8 mouse cellular contexts compared by ENCODE assay signal in genomic region chr8:94917352-94917751, GRCm38 (mm10). TPM values are rescaled to one million over a fixed set of nuclear protein-coding genes. Genes with fewer than 3 reads are reported as not detected.
A peak's percentile ranks its signal among the peaks of the same experiment; 100 is the strongest.
DNase-seq lines count a peak whose midpoint lies in the region; ATAC-seq and TF ChIP-seq lines count a peak whose summit lies in the region.

No protein-coding gene starts in this region.

- peaks cover 5% of the 10 kb centered on the region; the same call in 1 of the 2 replicates for H3K4me1 ChIP-seq in intestine, postnatal 0 days (replicated peaks; ENCODE audit: control insufficient read depth, insufficient read depth, low read length)
- H3K4me1 ChIP-seq in limb, embryonic 12.5 days (replicated peaks) = peaks cover 43% of the 10 kb centered on the region
- H3K4me1 ChIP-seq in midbrain, embryonic 15.5 days = peaks cover 32% of the 10 kb centered on the region
- peaks cover 4% of the 10 kb centered on the region for H3K4me1 ChIP-seq in spleen, adult 2 months (ENCODE audit: control insufficient read depth, insufficient read depth, insufficient read length)

- H3K27me3 ChIP-seq in intestine, postnatal 0 days (replicated peaks; ENCODE audit: control insufficient read depth, insufficient read depth, low read length) = peaks cover 4% of the 10 kb centered on the region; the same call in 1 of the 2 replicates
- peaks cover 13% of the 10 kb centered on the region for H3K27me3 ChIP-seq in limb, embryonic 12.5 days
- peaks cover 58% of the 10 kb centered on the region for H3K27me3 ChIP-seq in midbrain, embryonic 15.5 days (replicated peaks)
- H3K27me3 ChIP-seq in spleen, adult 2 months (ENCODE audit: control insufficient read depth, insufficient read depth, low read length) = peaks cover 5% of the 10 kb centered on the region

- peak overlapping the region; percentile 76 for H3K4me3 ChIP-seq in intestine, postnatal 0 days (ENCODE audit: low read depth, low read length)
- peak overlapping the region; percentile 82 for H3K4me3 ChIP-seq in limb, embryonic 12.5 days (replicated peaks)
- peak overlapping the region; percentile 51 for H3K4me3 ChIP-seq in midbrain, embryonic 15.5 days
- peak overlapping the region; percentile 68 for H3K4me3 ChIP-seq in spleen, adult 2 months (ENCODE audit: extremely low read depth, insufficient read depth, insufficient read length)

- H3K9me3 ChIP-seq in intestine, postnatal 0 days (ENCODE audit: control insufficient read depth) = no peaks in the 10 kb centered on the region
- no peaks in the 10 kb centered on the region for H3K9me3 ChIP-seq in limb, embryonic 12.5 days
- H3K9me3 ChIP-seq in midbrain, embryonic 15.5 days = no peaks in the 10 kb centered on the region

- no peak for TF ChIP-seq POLR2A in spleen, adult 2 months (IDR thresholded peaks at IDR 0.05; ENCODE audit: low read depth, low read length)

- under 1% methylated on average over 26 of the region's 27 CpGs for WGBS in intestine, postnatal 0 days
- under 1% methylated on average over 25 of the region's 27 CpGs for WGBS in limb, embryonic 12.5 days
- WGBS in midbrain, embryonic 15.5 days = under 1% methylated on average over 24 of the region's 27 CpGs
- WGBS in spleen, adult 2 months = 1% methylated on average over 26 of the region's 27 CpGs

- peak overlapping the region; percentile 71 for H3K27ac ChIP-seq in intestine, postnatal 0 days (ENCODE audit: low read depth, low read length)
- H3K27ac ChIP-seq in limb, embryonic 12.5 days = peak overlapping the region; percentile 90
- H3K27ac ChIP-seq in midbrain, embryonic 15.5 days = peak overlapping the region; percentile 34; the same call in 1 of the 2 replicates
- H3K27ac ChIP-seq in spleen, adult 2 months (ENCODE audit: insufficient read depth, low read length) = peak overlapping the region; percentile 66

- peak overlapping the region; percentile 63 for H3K9ac ChIP-seq in intestine, postnatal 0 days (ENCODE audit: low read depth, low read length)
- peak overlapping the region; percentile 89 for H3K9ac ChIP-seq in limb, embryonic 12.5 days (replicated peaks)
- H3K9ac ChIP-seq in midbrain, embryonic 15.5 days = peak overlapping the region; percentile 16

- peak overlapping the region; percentile 88 for H3K4me2 ChIP-seq in intestine, postnatal 0 days (replicated peaks; ENCODE audit: low read depth)
- peak overlapping the region; percentile 78 for H3K4me2 ChIP-seq in limb, embryonic 12.5 days
- H3K4me2 ChIP-seq in midbrain, embryonic 15.5 days = peak overlapping the region; percentile 90

- peak; percentile 85 for DNase-seq in layer of hippocampus, adult 11-12 months (ENCODE audit: low spot score)
- DNase-seq in layer of hippocampus, adult 9-10 months (ENCODE audit: low spot score) = no peak
- DNase-seq in embryo, embryonic 11 days = peak; percentile 99
- peak; percentile 58 to 83 for DNase-seq in spleen, adult 2 months (ENCODE audit: low read depth in 1 of 2, low spot score in 2 of 2)

- peak; percentile 82 for TF ChIP-seq CTCF in intestine, postnatal 0 days (IDR thresholded peaks at IDR 0.05; ENCODE audit: low read depth)
- TF ChIP-seq CTCF in spleen, adult 2 months (IDR thresholded peaks at IDR 0.05; ENCODE audit: extremely low read depth, insufficient read depth, insufficient read length, insufficient replicate concordance) = peak; percentile 59; the same call in 1 of the 2 replicates

- peak; percentile 86 for ATAC-seq in granulocyte monocyte progenitor cell, adult 5-6 weeks (replicated peaks; ENCODE audit: poor library complexity, severe bottlenecking)
- ATAC-seq in intestine, postnatal 0 days = peak; percentile 76
- ATAC-seq in limb, embryonic 12.5 days (ENCODE audit: insufficient number of reproducible peaks, insufficient read depth, low FRiP score, low TSS enrichment, low read depth) = peak; percentile 91
- ATAC-seq in midbrain, embryonic 15.5 days (replicated peaks) = peak; percentile 90

- peaks cover 4% of the 10 kb centered on the region; the same call in 1 of the 2 replicates for H3K36me3 ChIP-seq in intestine, postnatal 0 days (ENCODE audit: control insufficient read depth, insufficient read depth)
- peaks cover 10% of the 10 kb centered on the region for H3K36me3 ChIP-seq in limb, embryonic 12.5 days
- H3K36me3 ChIP-seq in midbrain, embryonic 15.5 days (replicated peaks) = no peaks in the 10 kb centered on the region
- no peaks in the 10 kb centered on the region for H3K36me3 ChIP-seq in spleen, adult 2 months (ENCODE audit: control insufficient read depth, insufficient read depth, low read length)

RNA-seq across cellular contexts. Expression of gene Ccdc102a, which starts 0.5 kb away (rescaled TPM):
- total RNA-seq in granulocyte monocyte progenitor cell, adult 5-6 weeks (2014; fragmentation: Nextera tagmentation) = not detected in 2 replicates
- total RNA-seq in granulocyte monocyte progenitor cell, adult 5-6 weeks (2017) = 0.34 and 1.5 TPM in 2 replicates
- 7.2 and 7.7 TPM in 2 replicates for polyA plus RNA-seq in intestine, postnatal 0 days (2015; fragmentation: Nextera tagmentation; extraction: Ambion mirVana)
- 48.5 and 52.6 TPM in 2 replicates for polyA plus RNA-seq in limb, embryonic 12.5 days (2016; fragmentation: Nextera tagmentation; extraction: Ambion mirVana)
- polyA plus RNA-seq in midbrain, embryonic 15.5 days (2015; fragmentation: Nextera tagmentation; extraction: Ambion mirVana) = 4.9 and 6.0 TPM in 2 replicates
- 10.7 and 14.2 TPM in 2 replicates for polyA plus RNA-seq in spleen, adult 2 months (2012; rRNA removed)

RNA-seq across cellular contexts. Expression of gene Adgrg5, which starts 6.1 kb away (rescaled TPM):
- total RNA-seq in granulocyte monocyte progenitor cell, adult 5-6 weeks (2014; fragmentation: Nextera tagmentation) = not detected in 2 replicates
- not detected in 2 replicates for total RNA-seq in granulocyte monocyte progenitor cell, adult 5-6 weeks (2017)
- 1.3 and 1.5 TPM in 2 replicates for polyA plus RNA-seq in intestine, postnatal 0 days (2015; fragmentation: Nextera tagmentation; extraction: Ambion mirVana)
- 0.23 TPM in 1 of 2 replicates, not detected in the other for polyA plus RNA-seq in limb, embryonic 12.5 days (2016; fragmentation: Nextera tagmentation; extraction: Ambion mirVana)
- 0.05 TPM in 1 of 2 replicates, not detected in the other for polyA plus RNA-seq in midbrain, embryonic 15.5 days (2015; fragmentation: Nextera tagmentation; extraction: Ambion mirVana)
- 36.0 and 43.2 TPM in 2 replicates for polyA plus RNA-seq in spleen, adult 2 months (2012; rRNA removed)

RNA-seq across cellular contexts. Expression of gene Dok4, which starts 41.2 kb away (rescaled TPM):
- not detected in 2 replicates for total RNA-seq in granulocyte monocyte progenitor cell, adult 5-6 weeks (2014; fragmentation: Nextera tagmentation)
- 0.13 and 0.62 TPM in 2 replicates for total RNA-seq in granulocyte monocyte progenitor cell, adult 5-6 weeks (2017)
- polyA plus RNA-seq in intestine, postnatal 0 days (2015; fragmentation: Nextera tagmentation; extraction: Ambion mirVana) = 51.0 and 52.1 TPM in 2 replicates
- 18.9 and 20.0 TPM in 2 replicates for polyA plus RNA-seq in limb, embryonic 12.5 days (2016; fragmentation: Nextera tagmentation; extraction: Ambion mirVana)
- polyA plus RNA-seq in midbrain, embryonic 15.5 days (2015; fragmentation: Nextera tagmentation; extraction: Ambion mirVana) = 92.9 and 99.7 TPM in 2 replicates
- polyA plus RNA-seq in spleen, adult 2 months (2012; rRNA removed) = 5.3 and 5.8 TPM in 2 replicates

RNA-seq across cellular contexts. Expression of gene Adgrg1, which starts 57.2 kb away (rescaled TPM):
- 115 and 208 TPM in 2 replicates for total RNA-seq in granulocyte monocyte progenitor cell, adult 5-6 weeks (2014; fragmentation: Nextera tagmentation)
- total RNA-seq in granulocyte monocyte progenitor cell, adult 5-6 weeks (2017) = 50.3 and 50.9 TPM in 2 replicates
- polyA plus RNA-seq in intestine, postnatal 0 days (2015; fragmentation: Nextera tagmentation; extraction: Ambion mirVana) = 22.3 and 22.7 TPM in 2 replicates
- polyA plus RNA-seq in limb, embryonic 12.5 days (2016; fragmentation: Nextera tagmentation; extraction: Ambion mirVana) = 7.0 and 7.1 TPM in 2 replicates
- 147 and 156 TPM in 2 replicates for polyA plus RNA-seq in midbrain, embryonic 15.5 days (2015; fragmentation: Nextera tagmentation; extraction: Ambion mirVana)
- polyA plus RNA-seq in spleen, adult 2 months (2012; rRNA removed) = 32.0 and 37.1 TPM in 2 replicates

Comparison
In these comparisons a context has a peak if more than half of its experiments do, and no peak if none do; other contexts are left out.
1. H3K27ac ChIP-seq: peak in every context shown above with its lines; median percentile 90 in limb, embryonic 12.5 days; 71 in intestine, postnatal 0 days; 66 in spleen, adult 2 months; 34 in midbrain, embryonic 15.5 days.
2. H3K9ac ChIP-seq: peak in every context shown above with its lines; median percentile 89 in limb, embryonic 12.5 days; 63 in intestine, postnatal 0 days; 16 in midbrain, embryonic 15.5 days.
3. RNA of gene Adgrg5, which starts 6.1 kb away (polyA plus RNA-seq): 36.0 to 43.2 TPM in spleen, adult 2 months; 1.3 to 1.5 TPM in intestine, postnatal 0 days, 0.05 TPM in midbrain, embryonic 15.5 days and 0.23 TPM in limb, embryonic 12.5 days; every median in the first group is over 10 times any median in the second.
4. Peak in every context shown above with its lines, with median percentiles within 50 percentile points of each other: ATAC-seq, H3K4me2 ChIP-seq and H3K4me3 ChIP-seq.